26 mouse cellular contexts compared by ENCODE assay signal in genomic region chr5:30137271-30137670, GRCm38 (mm10). TPM values are rescaled to one million over a fixed set of nuclear protein-coding genes. Genes with fewer than 3 reads are reported as not detected.
"Had no signal": no experiment of that assay in that cellular context is flagged by ENCODE, and none has a peak within 500 bp of the region (broad histone marks: within the 10 kb centered on the region; RNA-seq: fewer than 3 reads in every experiment).

No protein-coding gene starts in this region.

- H3K9me3 ChIP-seq: midbrain, embryonic 10.5 days; midbrain, embryonic 13.5 days; midbrain, embryonic 15.5 days; neural tube, embryonic 13.5 days; neural tube, embryonic 15.5 days had no signal

- H3K27ac ChIP-seq: midbrain, embryonic 10.5 days; midbrain, embryonic 13.5 days; midbrain, embryonic 15.5 days; neural tube, embryonic 13.5 days; neural tube, embryonic 15.5 days had no signal

- DNase-seq: lung, adult 18-20 months; lung, embryonic 14.5 days; lung, postnatal 10 days; lung, postnatal 4 days; retina, postnatal 1 day; right cerebral cortex, adult 18-20 months; right cerebral cortex, postnatal 25 days; right cerebral cortex, postnatal 4 days; spleen, adult 18-20 months; thymus, adult 18-20 months; thymus, postnatal 14 days; thymus, postnatal 36 days had no signal

- H3K27me3 ChIP-seq: midbrain, embryonic 13.5 days; midbrain, embryonic 15.5 days; neural tube, embryonic 13.5 days; neural tube, embryonic 15.5 days had no signal

- H3K4me3 ChIP-seq: midbrain, embryonic 10.5 days; midbrain, embryonic 13.5 days; midbrain, embryonic 15.5 days; myocyte; neural tube, embryonic 13.5 days; neural tube, embryonic 15.5 days had no signal

- H3K4me1 ChIP-seq: midbrain, embryonic 10.5 days; midbrain, embryonic 13.5 days; midbrain, embryonic 15.5 days; neural tube, embryonic 13.5 days; neural tube, embryonic 15.5 days had no signal

RNA-seq across cellular contexts. Expression of gene 3110082J24Rik, which starts 31.4 kb away (rescaled TPM):
- total RNA-seq: megakaryocyte, adult 5-6 weeks; megakaryocyte-erythroid progenitor cell, adult 5-6 weeks had no signal
- polyA plus RNA-seq: liver, embryonic 16.5 days; lung, embryonic 14.5 days; lung, embryonic 16.5 days; small intestine, adult 2 months; stomach, embryonic 14.5 days; stomach, embryonic 16.5 days; thymus, postnatal 0 days had no signal

RNA-seq across cellular contexts. Expression of gene Garem2, which starts 32.3 kb away (rescaled TPM):
- total RNA-seq: megakaryocyte, adult 5-6 weeks had no signal
